Mouse (Mus musculus) hindbrain, embryonic 12.5 days (tissue): ENCODE data around the gene Btc. TPM values are rescaled to one million over a fixed set of nuclear protein-coding genes. Genes with fewer than 3 reads are reported as not detected.

Experiments used
- ATAC-seq: fragments of 200-750 bp; cut with Nextera tagmentation; 2 replicates; pipeline ENCODE4 v1.8.0; 2017; ENCODE audit warnings: moderate TSS enrichment; ENCODE audit not compliant: low FRiP score
- H3K27ac ChIP-seq: fragments of 300-500 bp; sonication (generic); 2 replicates; pipeline ENCODE4 v1.5.1; 2016; ENCODE audit warnings: mild to moderate bottlenecking
- H3K27me3 ChIP-seq: fragments of 300-500 bp; sonication (generic); 2 replicates; pipeline ENCODE4 v1.6.1; 2016; ENCODE audit warnings: mild to moderate bottlenecking
- H3K36me3 ChIP-seq: fragments of 300-500 bp; sonication (generic); 2 replicates; pipeline ENCODE4 v1.6.1; 2016; ENCODE audit warnings: mild to moderate bottlenecking
- H3K4me1 ChIP-seq: fragments of 300-500 bp; sonication (generic); 2 replicates; pipeline ENCODE4 v1.6.1; 2016
- H3K4me2 ChIP-seq: fragments of 300-500 bp; sonication (generic); replicated peaks from 2 replicates; pipeline ENCODE4 v1.6.1; 2016; ENCODE audit warnings: mild to moderate bottlenecking
- H3K4me3 ChIP-seq: fragments of 300-500 bp; sonication (generic); 2 replicates; pipeline ENCODE4 v1.5.1; 2016; ENCODE audit warnings: mild to moderate bottlenecking
- H3K9ac ChIP-seq: fragments of 300-500 bp; sonication (generic); 2 replicates; pipeline ENCODE4 v1.6.1; 2016; ENCODE audit warnings: mild to moderate bottlenecking, moderate library complexity
- H3K9me3 ChIP-seq: fragments of 300-500 bp; sonication (generic); replicated peaks from 2 replicates; pipeline ENCODE4 v1.6.1; 2016; ENCODE audit warnings: mild to moderate bottlenecking
- whole genome bisulfite sequencing: fragments of 180-500 bp; shearing (Covaris S2); methylation state at CpG from one replicate; pipeline ENCODE4 v1.1.7; 2016; 5-methylcytosine and 5-hydroxymethylcytosine counted together
- polyA plus RNA-seq: library from polyadenylated mRNA; unstranded; fragments of >200 nt; fragmentation: Nextera tagmentation; extraction: Ambion mirVana; gene quantifications from 2 replicates; pipeline ENCODE4 v1.2.1, GENCODE M21; 2016

Btc gene
- polyA plus RNA-seq: 0.26 and 0.84 TPM in 2 replicates

- 11% methylated on average over 19 of the region's 19 CpGs for WGBS
- Histone ChIP-seq H3K4me2 (peak within 1 kb of the TSS; percentile 49), H3K4me1 (peaks cover 8% of the 10 kb centered on the region), H3K9ac (peak within 1 kb of the TSS; percentile 32; the same call in 1 of the 2 replicates), H3K9me3 (no peaks in the 10 kb centered on the region), H3K36me3 (no peaks in the 10 kb centered on the region), H3K27me3 (peaks cover 8% of the 10 kb centered on the region; the same call in 1 of the 2 replicates), H3K27ac (no peak within 1 kb of the TSS), H3K4me3 (peak within 1 kb of the TSS; percentile 25)
- 0 out of 2 replicates have a peak, but pooled peaks have one; percentile 29 for ATAC-seq
Measured at GRCm38 (mm10) chr5:91402339-91403211, at the start of gene Btc. Gene Btc, minus strand, starts transcription at chr5:91402994.

DNA sequence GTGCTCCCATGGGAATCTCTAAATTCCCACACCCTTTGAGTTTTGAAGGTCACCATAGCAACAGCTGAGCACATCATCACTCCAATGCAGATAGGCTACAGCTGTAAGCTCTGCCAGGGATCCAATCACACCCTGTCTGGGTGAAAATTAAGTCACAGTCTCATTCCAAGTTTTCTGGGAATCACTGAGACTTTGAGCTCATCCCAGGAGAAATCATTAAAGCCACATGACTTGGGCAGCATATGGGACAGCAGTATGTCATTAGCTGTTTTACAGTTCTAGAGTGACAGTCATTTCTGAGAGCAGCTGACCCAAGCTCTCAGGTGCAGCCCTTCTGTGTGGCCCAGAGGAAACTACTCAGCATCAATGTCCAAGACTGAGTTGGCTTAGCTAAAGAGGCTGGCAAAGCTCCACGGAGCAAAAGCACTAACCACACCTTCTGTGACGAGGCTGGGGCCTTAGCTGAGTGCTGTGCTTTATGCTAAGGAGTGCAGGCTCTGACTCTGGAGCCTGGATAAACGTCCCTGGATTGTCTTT, 42.3 kb upstream of the Btc start:
- H3K36me3 ChIP-seq: no peaks in the 10 kb centered on the region
- H3K27ac ChIP-seq: no peak overlapping the region
- H3K9ac ChIP-seq: no peak overlapping the region
- H3K4me3 ChIP-seq: no peak overlapping the region
- peaks cover 3% of the 10 kb centered on the region for H3K4me1 ChIP-seq
- H3K9me3 ChIP-seq: no peaks in the 10 kb centered on the region
- no peaks in the 10 kb centered on the region for H3K27me3 ChIP-seq
- ATAC-seq: peak; percentile 87
- H3K4me2 ChIP-seq: no peak overlapping the region
- WGBS: 26% methylated on average over 3 of the region's 3 CpGs

DNA sequence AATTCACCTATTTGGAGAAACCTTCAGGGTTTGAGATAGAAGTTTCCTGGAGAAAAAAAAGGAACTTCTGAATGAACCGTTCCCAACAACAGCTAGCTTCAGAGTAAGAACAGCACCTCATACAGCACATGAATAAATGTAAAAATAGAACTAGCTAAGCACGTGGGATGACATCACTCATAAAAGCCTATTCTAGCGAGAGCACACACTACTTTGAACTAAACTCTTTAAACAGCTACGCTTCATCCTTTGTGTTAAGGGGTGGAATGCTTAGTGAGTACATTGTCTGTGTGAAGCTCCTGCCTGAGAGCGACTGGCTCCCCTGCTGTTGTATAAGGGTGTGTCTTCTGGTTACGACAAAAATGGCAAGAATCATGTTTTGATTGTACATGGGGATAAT, 33.8 kb upstream of the Btc start:
- 72% methylated on average over 6 of the region's 6 CpGs for WGBS
- Histone ChIP-seq H3K4me1 (no peaks in the 10 kb centered on the region), H3K4me2 (no peak overlapping the region), H3K9ac (no peak overlapping the region), H3K4me3 (no peak overlapping the region), H3K27me3 (no peaks in the 10 kb centered on the region), H3K36me3 (no peaks in the 10 kb centered on the region), H3K9me3 (no peaks in the 10 kb centered on the region), H3K27ac (no peak overlapping the region)
- no peak for ATAC-seq

DNA sequence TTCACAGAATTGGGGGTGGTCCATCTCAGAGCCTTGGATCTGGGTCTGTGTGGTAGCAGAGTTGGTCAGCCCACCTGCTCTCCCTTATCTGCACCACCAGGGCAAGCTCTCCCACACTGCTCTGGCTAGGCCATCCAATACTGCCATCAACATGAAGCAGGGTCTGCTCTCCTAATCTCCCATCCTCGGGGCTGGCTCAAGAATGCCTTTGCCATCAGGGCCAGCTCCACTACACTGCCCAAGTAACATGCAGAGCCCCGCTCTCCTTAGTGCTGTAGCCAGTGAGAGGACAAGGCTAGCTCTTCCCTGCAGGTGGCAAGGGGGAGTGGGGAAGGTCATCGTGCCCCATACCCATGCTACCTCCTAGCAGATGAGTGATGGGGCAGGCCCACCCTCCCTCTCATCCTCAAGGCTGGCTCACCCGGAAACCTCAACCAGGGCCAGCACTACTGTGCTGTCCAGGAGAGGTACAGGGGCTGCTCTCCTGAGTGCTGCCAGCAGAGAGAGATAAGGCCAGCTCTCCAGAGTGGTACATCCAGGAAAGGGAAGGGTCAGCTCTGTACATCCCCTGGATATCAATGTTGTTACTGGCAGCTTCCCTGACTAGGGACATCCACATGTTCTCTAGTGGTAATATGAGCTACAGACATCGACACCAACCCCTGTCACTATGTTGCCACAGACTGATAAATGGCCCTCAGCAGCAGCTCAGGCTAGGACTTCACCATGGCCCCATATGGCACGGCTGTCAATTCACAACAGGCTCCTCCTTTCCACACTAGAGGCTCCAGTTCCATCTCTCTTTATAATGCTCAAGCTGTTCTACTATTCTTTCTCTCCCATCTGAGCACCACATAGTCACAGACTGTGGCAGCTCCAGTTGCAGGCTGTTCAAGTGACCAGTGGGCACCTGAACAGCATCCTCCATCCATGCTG, 32.2 kb upstream of the Btc start:
- no peaks in the 10 kb centered on the region for H3K9me3 ChIP-seq
- no peaks in the 10 kb centered on the region for H3K4me1 ChIP-seq
- no peaks in the 10 kb centered on the region for H3K27me3 ChIP-seq
- 0 out of 2 replicates have a peak, but pooled peaks have one; percentile 19 for ATAC-seq
- no peak overlapping the region for H3K9ac ChIP-seq
- no peak overlapping the region for H3K27ac ChIP-seq
- H3K36me3 ChIP-seq: no peaks in the 10 kb centered on the region
- no peak overlapping the region for H3K4me3 ChIP-seq
- H3K4me2 ChIP-seq: no peak overlapping the region
- WGBS: 68% methylated on average over 6 of the region's 6 CpGs

- H3K4me3 ChIP-seq: no peak overlapping the region
- H3K27ac ChIP-seq: no peak overlapping the region
- no peaks in the 10 kb centered on the region for H3K9me3 ChIP-seq
- no peak overlapping the region for H3K9ac ChIP-seq
- no peaks in the 10 kb centered on the region for H3K36me3 ChIP-seq
- WGBS: 47% methylated on average over 8 of the region's 8 CpGs
- no peak for ATAC-seq
- no peak overlapping the region for H3K4me2 ChIP-seq
- H3K27me3 ChIP-seq: no peaks in the 10 kb centered on the region
- H3K4me1 ChIP-seq: no peaks in the 10 kb centered on the region
Measured at GRCm38 (mm10) chr5:91428547-91428946, 25.8 kb upstream of the Btc start.

GRCm38 (mm10) chr5:91413814-91414213, 11.0 kb upstream of the Btc start:
- 88% methylated on average over 8 of the region's 8 CpGs for WGBS
- Histone ChIP-seq H3K27ac (no peak overlapping the region), H3K27me3 (no peaks in the 10 kb centered on the region), H3K36me3 (no peaks in the 10 kb centered on the region), H3K4me3 (no peak overlapping the region), H3K4me2 (no peak overlapping the region), H3K9me3 (no peaks in the 10 kb centered on the region), H3K9ac (no peak overlapping the region), H3K4me1 (no peaks in the 10 kb centered on the region)
- ATAC-seq: no peak

GRCm38 (mm10) chr5:91404263-91404662, 1.5 kb upstream of the Btc start:
- Histone ChIP-seq H3K4me1 (peaks cover 8% of the 10 kb centered on the region), H3K27me3 (peaks cover 8% of the 10 kb centered on the region; the same call in 1 of the 2 replicates), H3K27ac (no peak overlapping the region), H3K36me3 (no peaks in the 10 kb centered on the region), H3K9me3 (no peaks in the 10 kb centered on the region), H3K4me2 (no peak overlapping the region), H3K9ac (no peak overlapping the region), H3K4me3 (no peak overlapping the region)
- WGBS: 86% methylated on average over 5 of the region's 5 CpGs
- ATAC-seq: no peak

DNA sequence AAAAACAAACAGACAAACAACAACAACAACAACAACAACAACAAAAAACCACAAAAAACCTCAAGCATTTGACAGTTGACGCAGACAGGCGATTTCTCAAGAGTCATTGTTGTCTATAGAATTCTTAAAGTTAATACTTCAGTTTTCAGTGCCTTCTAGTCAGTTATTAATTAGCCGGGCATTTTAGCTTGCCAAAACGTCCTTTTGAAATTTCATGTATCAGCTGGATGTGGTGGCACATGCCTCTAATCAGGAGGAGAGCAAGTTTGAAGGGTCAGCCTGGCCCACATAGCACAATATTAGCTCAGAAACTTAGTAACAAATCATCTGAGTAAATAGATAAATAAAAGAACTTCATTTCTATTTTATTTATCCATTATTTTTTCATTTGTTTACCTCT, 487 bp upstream of the Btc start:
- Histone ChIP-seq H3K27me3 (peaks cover 8% of the 10 kb centered on the region; the same call in 1 of the 2 replicates), H3K36me3 (no peaks in the 10 kb centered on the region), H3K4me2 (no peak overlapping the region), H3K4me3 (no peak overlapping the region), H3K4me1 (peaks cover 8% of the 10 kb centered on the region), H3K9ac (no peak overlapping the region), H3K9me3 (no peaks in the 10 kb centered on the region), H3K27ac (no peak overlapping the region)
- no peak for ATAC-seq
- 84% methylated on average over 4 of the region's 4 CpGs for WGBS

- Histone ChIP-seq H3K4me3 (no peak overlapping the region), H3K4me1 (peaks cover 8% of the 10 kb centered on the region), H3K9me3 (no peaks in the 10 kb centered on the region), H3K27ac (no peak overlapping the region), H3K4me2 (no peak overlapping the region), H3K27me3 (peaks cover 8% of the 10 kb centered on the region; the same call in 1 of the 2 replicates), H3K9ac (no peak overlapping the region), H3K36me3 (no peaks in the 10 kb centered on the region)
- no peak for ATAC-seq
- 61% methylated on average over 2 of the region's 2 CpGs for WGBS
Measured at GRCm38 (mm10) chr5:91400493-91401096, 2.2 kb downstream of the Btc start.

DNA sequence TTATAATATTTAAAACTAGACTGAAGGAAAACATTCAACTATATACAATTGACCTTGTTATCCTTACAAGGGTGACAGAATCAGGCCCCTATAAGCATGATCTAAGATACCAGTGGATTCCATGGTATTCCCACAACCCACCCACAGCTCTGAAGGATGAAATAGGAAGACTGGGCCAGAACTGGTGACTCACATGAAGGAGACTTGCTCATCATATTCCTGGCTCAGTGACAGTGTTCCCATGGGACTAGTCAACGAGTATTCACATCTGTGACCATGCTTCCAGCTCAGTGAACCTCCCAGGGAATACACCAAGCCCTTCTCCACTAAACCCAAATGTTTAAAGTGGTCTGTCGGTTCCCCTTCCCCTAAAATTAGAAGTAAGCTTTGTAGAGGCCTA, 27.3 kb downstream of the Btc start:
- H3K4me2 ChIP-seq: no peak overlapping the region
- no peak overlapping the region for H3K4me3 ChIP-seq
- H3K36me3 ChIP-seq: no peaks in the 10 kb centered on the region
- 74% methylated on average over 2 of the region's 2 CpGs for WGBS
- H3K9ac ChIP-seq: no peak overlapping the region
- H3K9me3 ChIP-seq: no peaks in the 10 kb centered on the region
- no peak for ATAC-seq
- no peak overlapping the region for H3K27ac ChIP-seq
- H3K4me1 ChIP-seq: no peaks in the 10 kb centered on the region
- H3K27me3 ChIP-seq: no peaks in the 10 kb centered on the region

- no peaks in the 10 kb centered on the region for H3K4me1 ChIP-seq
- no peak overlapping the region for H3K9ac ChIP-seq
- WGBS: 95% methylated on average over 13 of the region's 13 CpGs
- H3K4me2 ChIP-seq: no peak overlapping the region
- no peaks in the 10 kb centered on the region for H3K27me3 ChIP-seq
- H3K9me3 ChIP-seq: no peaks in the 10 kb centered on the region
- no peak overlapping the region for H3K4me3 ChIP-seq
- no peak for ATAC-seq
- no peak overlapping the region for H3K27ac ChIP-seq
- no peaks in the 10 kb centered on the region for H3K36me3 ChIP-seq
Measured at GRCm38 (mm10) chr5:91368061-91368565, 34.7 kb downstream of the Btc start.
